Mouse (Mus musculus): Measurements from ENCODE around the gene Chst10.

DNA sequence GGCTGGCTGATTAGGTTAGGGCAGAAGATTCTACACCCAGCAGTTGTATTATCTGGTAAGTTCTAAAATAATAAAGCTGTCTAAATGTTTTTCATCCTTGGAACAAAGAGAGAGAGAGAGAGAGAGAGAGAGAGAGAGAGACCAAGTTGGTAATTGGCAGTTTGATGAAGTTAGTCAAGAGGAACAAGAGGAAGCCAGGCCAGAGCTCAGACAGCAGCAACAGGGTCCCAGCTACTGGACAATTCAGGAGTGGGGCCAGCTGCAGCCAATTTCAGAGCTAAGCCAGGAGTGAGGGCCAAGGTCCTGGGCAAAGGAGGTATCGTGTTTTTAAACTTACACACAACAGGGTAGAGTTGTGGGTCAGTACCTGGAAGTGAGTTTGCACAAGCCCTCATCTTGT is 55.1 kb downstream of the Chst10 start:
- TF ChIP-seq CTCF (IDR thresholded peaks at IDR 0.05; ENCODE audit: low read depth), result no peak
- TF ChIP-seq EP300 (optimal IDR thresholded peaks at IDR 0.05), result no peak
